Mouse (Mus musculus): Measurements from ENCODE around the gene Zfp988. TPM values are rescaled to one million over a fixed set of nuclear protein-coding genes. Genes with fewer than 3 reads are reported as not detected.
"Not testable (repeated sequence)": the region's sequence is repeated elsewhere in the genome, so short reads cannot be mapped to it uniquely, and the experiment has no call there.

Zfp988 gene
- polyA plus RNA-seq, 1 experiment from 2014 or later: not detected

GRCm38 (mm10) chr4:147339601-147340219 is 34.2 kb downstream of the Zfp988 start:
- H3K4me2 ChIP-seq (ENCODE audit: low read depth, low read length, severe bottlenecking); H3K27me3 ChIP-seq (ENCODE audit: control insufficient read depth, insufficient read depth, low read length); H3K4me1 ChIP-seq (replicated peaks; ENCODE audit: control insufficient read depth, insufficient read depth, low read length); H3K4me3 ChIP-seq (ENCODE audit: low read depth, low read length); H3K36me3 ChIP-seq (ENCODE audit: control insufficient read depth, insufficient read depth, low read length); ATAC-seq (replicated peaks; ENCODE audit: low FRiP score); H3K27ac ChIP-seq (ENCODE audit: low read depth, low read length); H3K9ac ChIP-seq (ENCODE audit: low read length): not testable (repeated sequence)
- WGBS: 77% methylated on average over 7 of the region's 7 CpGs
- H3K9me3 ChIP-seq (ENCODE audit: control insufficient read depth, low read length): peaks cover 54% of the 10 kb centered on the region
- DNase-seq (ENCODE audit: low spot score): peak; percentile 42

GRCm38 (mm10) chr4:147340236-147340635 is 34.8 kb downstream of the Zfp988 start:
- DNase-seq (ENCODE audit: low spot score): peak; percentile 31
- H3K27ac ChIP-seq (ENCODE audit: low read depth, low read length); H3K36me3 ChIP-seq (ENCODE audit: control insufficient read depth, insufficient read depth, low read length); ATAC-seq (replicated peaks; ENCODE audit: low FRiP score); H3K9ac ChIP-seq (ENCODE audit: low read length); H3K4me1 ChIP-seq (replicated peaks; ENCODE audit: control insufficient read depth, insufficient read depth, low read length); H3K4me2 ChIP-seq (ENCODE audit: low read depth, low read length, severe bottlenecking); H3K27me3 ChIP-seq (ENCODE audit: control insufficient read depth, insufficient read depth, low read length); H3K4me3 ChIP-seq (ENCODE audit: low read depth, low read length): not testable (repeated sequence)
- H3K9me3 ChIP-seq (ENCODE audit: control insufficient read depth, low read length): peaks cover 52% of the 10 kb centered on the region
- WGBS: 66% methylated on average over 3 of the region's 3 CpGs

- not testable (repeated sequence) for H3K4me2 ChIP-seq (ENCODE audit: low read depth, low read length, severe bottlenecking); H3K9ac ChIP-seq (ENCODE audit: low read length); ATAC-seq (replicated peaks; ENCODE audit: low FRiP score); H3K27ac ChIP-seq (ENCODE audit: low read depth, low read length); H3K27me3 ChIP-seq (ENCODE audit: control insufficient read depth, insufficient read depth, low read length); H3K4me3 ChIP-seq (ENCODE audit: low read depth, low read length); H3K4me1 ChIP-seq (replicated peaks; ENCODE audit: control insufficient read depth, insufficient read depth, low read length); H3K36me3 ChIP-seq (ENCODE audit: control insufficient read depth, insufficient read depth, low read length)
- WGBS: 90% methylated on average over 3 of the region's 3 CpGs
- H3K9me3 ChIP-seq (ENCODE audit: control insufficient read depth, low read length): peaks cover 48% of the 10 kb centered on the region
- DNase-seq (ENCODE audit: low spot score): peak; percentile 49
These were observed 35.4 kb downstream of the Zfp988 start for GRCm38 (mm10) chr4:147340876-147341275.

GRCm38 (mm10) chr4:147343042-147343908 is 37.8 kb downstream of the Zfp988 start:
- not testable (repeated sequence) for H3K9ac ChIP-seq (ENCODE audit: low read length); H3K4me1 ChIP-seq (replicated peaks; ENCODE audit: control insufficient read depth, insufficient read depth, low read length); H3K27ac ChIP-seq (ENCODE audit: low read depth, low read length); H3K36me3 ChIP-seq (ENCODE audit: control insufficient read depth, insufficient read depth, low read length); H3K27me3 ChIP-seq (ENCODE audit: control insufficient read depth, insufficient read depth, low read length); H3K4me2 ChIP-seq (ENCODE audit: low read depth, low read length, severe bottlenecking); H3K4me3 ChIP-seq (ENCODE audit: low read depth, low read length)
- DNase-seq (ENCODE audit: low spot score) (peak; percentile 62), ATAC-seq (replicated peaks; ENCODE audit: low FRiP score) (peak; percentile 89)
- H3K9me3 ChIP-seq (ENCODE audit: control insufficient read depth, low read length): peaks cover 43% of the 10 kb centered on the region
- WGBS: 82% methylated on average over 6 of the region's 6 CpGs

- H3K4me1 ChIP-seq (replicated peaks; ENCODE audit: control insufficient read depth, insufficient read depth, low read length); H3K4me2 ChIP-seq (ENCODE audit: low read depth, low read length, severe bottlenecking); H3K9ac ChIP-seq (ENCODE audit: low read length); H3K27ac ChIP-seq (ENCODE audit: low read depth, low read length); H3K4me3 ChIP-seq (ENCODE audit: low read depth, low read length); H3K36me3 ChIP-seq (ENCODE audit: control insufficient read depth, insufficient read depth, low read length); ATAC-seq (replicated peaks; ENCODE audit: low FRiP score); H3K27me3 ChIP-seq (ENCODE audit: control insufficient read depth, insufficient read depth, low read length): not testable (repeated sequence)
- 86% methylated on average over 2 of the region's 2 CpGs for WGBS
- DNase-seq (ENCODE audit: low spot score): peak; percentile 29
- H3K9me3 ChIP-seq (ENCODE audit: control insufficient read depth, low read length): peaks cover 42% of the 10 kb centered on the region
These were observed 39.6 kb downstream of the Zfp988 start for GRCm38 (mm10) chr4:147345061-147345554.

GRCm38 (mm10) chr4:147346361-147347035 is 41.0 kb downstream of the Zfp988 start:
- H3K9me3 ChIP-seq (ENCODE audit: control insufficient read depth, low read length): peaks cover 46% of the 10 kb centered on the region
- not testable (repeated sequence) for H3K4me2 ChIP-seq (ENCODE audit: low read depth, low read length, severe bottlenecking); ATAC-seq (replicated peaks; ENCODE audit: low FRiP score); H3K36me3 ChIP-seq (ENCODE audit: control insufficient read depth, insufficient read depth, low read length); H3K27ac ChIP-seq (ENCODE audit: low read depth, low read length); H3K4me1 ChIP-seq (replicated peaks; ENCODE audit: control insufficient read depth, insufficient read depth, low read length); H3K27me3 ChIP-seq (ENCODE audit: control insufficient read depth, insufficient read depth, low read length); H3K9ac ChIP-seq (ENCODE audit: low read length); H3K4me3 ChIP-seq (ENCODE audit: low read depth, low read length)
- WGBS: 76% methylated on average over 4 of the region's 4 CpGs
- peak; percentile 18 for DNase-seq (ENCODE audit: low spot score)

GRCm38 (mm10) chr4:147347300-147347699 is 41.8 kb downstream of the Zfp988 start:
- 61% methylated on average over 4 of the region's 4 CpGs for WGBS

GRCm38 (mm10) chr4:147347880-147348279 is 42.4 kb downstream of the Zfp988 start:
- not testable (repeated sequence) for H3K9ac ChIP-seq (ENCODE audit: low read length); DNase-seq (ENCODE audit: low spot score); H3K27me3 ChIP-seq (ENCODE audit: control insufficient read depth, insufficient read depth, low read length); H3K4me1 ChIP-seq (replicated peaks; ENCODE audit: control insufficient read depth, insufficient read depth, low read length); ATAC-seq (replicated peaks; ENCODE audit: low FRiP score); H3K27ac ChIP-seq (ENCODE audit: low read depth, low read length); H3K4me2 ChIP-seq (ENCODE audit: low read depth, low read length, severe bottlenecking); H3K36me3 ChIP-seq (ENCODE audit: control insufficient read depth, insufficient read depth, low read length); H3K4me3 ChIP-seq (ENCODE audit: low read depth, low read length)
- 86% methylated on average over 1 of the region's 3 CpGs for WGBS
- H3K9me3 ChIP-seq (ENCODE audit: control insufficient read depth, low read length): peaks cover 45% of the 10 kb centered on the region

More at GRCm38 (mm10) chr4:147347300-147347699, 41.8 kb downstream of the Zfp988 start:
- H3K36me3 ChIP-seq (ENCODE audit: control insufficient read depth, insufficient read depth, low read length); H3K4me1 ChIP-seq (replicated peaks; ENCODE audit: control insufficient read depth, insufficient read depth, low read length); H3K4me2 ChIP-seq (ENCODE audit: low read depth, low read length, severe bottlenecking); H3K4me3 ChIP-seq (ENCODE audit: low read depth, low read length); H3K9ac ChIP-seq (ENCODE audit: low read length); ATAC-seq (replicated peaks; ENCODE audit: low FRiP score); H3K27me3 ChIP-seq (ENCODE audit: control insufficient read depth, insufficient read depth, low read length); H3K27ac ChIP-seq (ENCODE audit: low read depth, low read length): not testable (repeated sequence)
- peak; percentile 45 for DNase-seq (ENCODE audit: low spot score)
- H3K9me3 ChIP-seq (ENCODE audit: control insufficient read depth, low read length): peaks cover 46% of the 10 kb centered on the region
